Mouse (Mus musculus): Measurements from ENCODE around the gene Cdk2. TPM values are rescaled to one million over a fixed set of nuclear protein-coding genes. Genes with fewer than 3 reads are reported as not detected.

The Cdk2 gene
- polyA plus RNA-seq, 1 experiment from 2014 or later = 23.3 TPM

GRCm38 (mm10) chr10:128665307-128665706 is 39.5 kb downstream of the Cdk2 start:
- no peak for ATAC-seq (ENCODE audit: low read depth)
- peaks cover 2% of the 10 kb centered on the region; the same call in 1 of the 2 replicates for H3K36me3 ChIP-seq
- 87% methylated on average over 3 of the region's 3 CpGs for WGBS
- H3K27me3 ChIP-seq = no peaks in the 10 kb centered on the region
- no peaks in the 10 kb centered on the region for H3K9me3 ChIP-seq
- H3K4me2 ChIP-seq = no peak overlapping the region
- no peak overlapping the region for H3K27ac ChIP-seq (replicated peaks)
- H3K4me1 ChIP-seq (replicated peaks) = peaks cover 16% of the 10 kb centered on the region; the same call in 1 of the 2 replicates
- H3K4me3 ChIP-seq = no peak overlapping the region
- H3K9ac ChIP-seq = no peak overlapping the region

DNA sequence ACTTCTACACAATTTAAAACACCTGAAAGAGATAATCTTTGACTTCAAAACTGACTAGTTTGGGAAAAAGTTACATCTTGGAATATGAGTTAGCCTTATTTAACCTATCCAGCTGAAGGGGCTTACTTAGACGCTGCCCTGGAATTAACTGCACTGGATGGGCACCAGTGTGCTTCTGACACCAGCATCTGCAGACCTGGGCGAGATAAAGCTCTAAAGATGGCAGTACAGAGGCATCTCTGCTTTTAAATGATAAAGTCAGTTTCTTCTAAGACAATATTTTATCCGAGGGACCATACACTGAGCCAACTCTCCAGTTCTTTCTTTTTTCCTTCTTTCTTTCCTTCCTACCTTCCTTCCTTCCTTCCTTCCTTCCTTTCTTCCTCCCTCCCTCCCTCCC is 40.0 kb downstream of the Cdk2 start:
- Histone ChIP-seq H3K9ac (no peak overlapping the region), H3K36me3 (no peaks in the 10 kb centered on the region), H3K4me2 (no peak overlapping the region), H3K27me3 (no peaks in the 10 kb centered on the region), H3K4me3 (no peak overlapping the region), H3K4me1 (replicated peaks) (peaks cover 16% of the 10 kb centered on the region; the same call in 1 of the 2 replicates), H3K27ac (replicated peaks) (no peak overlapping the region), H3K9me3 (no peaks in the 10 kb centered on the region)
- ATAC-seq (ENCODE audit: low read depth) = no peak
- 71% methylated on average over 3 of the region's 3 CpGs for WGBS

DNA sequence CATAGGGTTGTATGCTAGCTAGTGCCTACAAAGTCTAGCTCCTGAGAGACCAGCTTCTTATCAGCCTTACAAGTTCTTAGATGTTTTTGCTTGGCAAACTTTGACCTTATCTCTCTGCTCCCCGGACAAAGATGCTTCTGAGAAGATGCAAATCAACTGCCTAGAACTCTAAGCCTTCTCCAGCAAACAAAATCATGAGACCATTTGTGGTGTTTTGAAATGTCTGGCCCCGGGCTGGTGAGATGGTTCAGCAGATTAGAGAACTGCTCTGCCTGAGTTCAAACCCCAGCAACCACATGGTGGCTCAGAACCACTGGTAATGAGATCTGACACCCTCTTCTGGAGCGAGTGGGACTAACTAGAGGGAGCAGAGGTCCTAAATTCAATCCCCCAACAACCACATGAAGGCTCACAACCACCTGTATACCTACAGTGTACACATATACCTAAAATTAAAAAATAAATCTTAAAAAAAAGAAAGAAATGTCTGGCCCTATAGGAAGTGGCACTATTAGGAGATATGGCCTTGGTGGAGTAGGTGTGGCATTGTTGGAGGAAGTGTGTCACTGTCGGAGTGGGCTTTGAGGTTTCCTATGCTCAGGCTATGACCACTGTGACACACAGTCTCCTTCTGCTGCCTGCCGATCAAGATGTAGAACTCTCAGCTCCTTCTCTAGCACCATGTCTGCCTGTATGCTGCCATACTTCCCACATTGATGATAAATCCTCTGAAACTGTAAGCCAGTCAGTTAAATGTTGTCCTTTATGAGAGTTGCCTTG is 41.2 kb downstream of the Cdk2 start:
- no peak for ATAC-seq (ENCODE audit: low read depth)
- H3K27ac ChIP-seq (replicated peaks) = no peak overlapping the region
- H3K4me3 ChIP-seq = no peak overlapping the region
- H3K4me1 ChIP-seq (replicated peaks) = peaks cover 6% of the 10 kb centered on the region; the same call in 1 of the 2 replicates
- no peak overlapping the region for H3K9ac ChIP-seq
- no peaks in the 10 kb centered on the region for H3K36me3 ChIP-seq
- no peaks in the 10 kb centered on the region for H3K9me3 ChIP-seq
- WGBS = 74% methylated on average over 5 of the region's 5 CpGs
- no peak overlapping the region for H3K4me2 ChIP-seq
- H3K27me3 ChIP-seq = no peaks in the 10 kb centered on the region

GRCm38 (mm10) chr10:128662465-128662864 is 42.4 kb downstream of the Cdk2 start:
- H3K4me1 ChIP-seq (replicated peaks) = no peaks in the 10 kb centered on the region
- no peaks in the 10 kb centered on the region for H3K9me3 ChIP-seq
- H3K4me2 ChIP-seq = no peak overlapping the region
- ATAC-seq (ENCODE audit: low read depth) = no peak
- H3K36me3 ChIP-seq = no peaks in the 10 kb centered on the region
- no peak overlapping the region for H3K4me3 ChIP-seq
- H3K27ac ChIP-seq (replicated peaks) = no peak overlapping the region
- no peaks in the 10 kb centered on the region for H3K27me3 ChIP-seq
- H3K9ac ChIP-seq = no peak overlapping the region

DNA sequence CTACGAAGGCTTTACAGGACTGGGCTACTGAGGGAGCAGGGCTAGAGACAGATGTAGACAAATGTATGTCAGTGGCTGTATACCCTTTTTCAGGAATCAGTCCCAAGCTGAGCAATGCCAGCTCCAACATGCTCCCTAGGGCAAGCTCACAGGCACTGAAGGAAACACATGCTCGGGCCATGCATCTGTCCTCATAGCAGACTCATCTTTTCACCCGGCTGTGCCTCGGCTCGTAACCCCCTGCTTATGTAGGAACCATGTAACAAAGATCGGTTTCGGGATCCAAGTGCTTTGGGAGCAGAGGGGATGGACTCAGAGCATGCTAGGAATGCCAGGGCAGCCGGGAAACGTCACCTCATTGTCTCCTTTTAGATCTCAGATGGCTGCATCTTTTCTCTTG is 45.3 kb downstream of the Cdk2 start:
- 51% methylated on average over 9 of the region's 9 CpGs for WGBS
- H3K4me2 ChIP-seq = no peak overlapping the region
- no peak overlapping the region for H3K4me3 ChIP-seq
- no peak overlapping the region for H3K9ac ChIP-seq
- no peaks in the 10 kb centered on the region for H3K27me3 ChIP-seq
- no peaks in the 10 kb centered on the region for H3K9me3 ChIP-seq
- H3K36me3 ChIP-seq = no peaks in the 10 kb centered on the region
- H3K4me1 ChIP-seq (replicated peaks) = no peaks in the 10 kb centered on the region
- ATAC-seq (ENCODE audit: low read depth) = no peak
- no peak overlapping the region for H3K27ac ChIP-seq (replicated peaks)

DNA sequence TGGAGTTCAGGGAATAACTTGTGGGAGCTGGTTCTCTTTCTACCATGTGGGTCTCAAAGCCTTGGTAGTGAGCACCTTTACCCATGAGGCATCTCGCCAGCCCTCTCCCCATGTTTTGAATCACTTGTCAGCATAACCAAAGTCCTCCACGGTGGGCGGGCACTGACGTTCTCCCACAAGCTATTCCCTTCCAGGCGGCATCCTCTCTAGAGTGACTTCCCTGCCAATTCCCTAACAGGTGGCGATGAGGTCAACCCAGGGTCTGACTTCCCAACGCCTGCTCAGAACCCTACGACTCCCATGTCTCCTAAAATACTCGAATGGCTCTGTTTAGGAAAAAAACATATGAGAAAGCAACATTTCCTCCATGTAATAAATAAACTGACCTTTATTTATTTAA is 47.0 kb downstream of the Cdk2 start:
- H3K4me1 ChIP-seq (replicated peaks) = no peaks in the 10 kb centered on the region; the same call in 1 of the 2 replicates
- no peak overlapping the region for H3K4me3 ChIP-seq
- no peaks in the 10 kb centered on the region for H3K9me3 ChIP-seq
- ATAC-seq (ENCODE audit: low read depth) = no peak
- 45% methylated on average over 9 of the region's 9 CpGs for WGBS
- H3K27me3 ChIP-seq = no peaks in the 10 kb centered on the region
- no peaks in the 10 kb centered on the region for H3K36me3 ChIP-seq
- no peak overlapping the region for H3K27ac ChIP-seq (replicated peaks)
- H3K4me2 ChIP-seq = no peak overlapping the region
- no peak overlapping the region for H3K9ac ChIP-seq

GRCm38 (mm10) chr10:128656731-128657130 is 48.1 kb downstream of the Cdk2 start:
- Histone ChIP-seq H3K27ac (replicated peaks) (no peak overlapping the region), H3K4me3 (no peak overlapping the region), H3K36me3 (no peaks in the 10 kb centered on the region), H3K27me3 (no peaks in the 10 kb centered on the region), H3K9ac (no peak overlapping the region), H3K9me3 (no peaks in the 10 kb centered on the region), H3K4me1 (replicated peaks) (no peaks in the 10 kb centered on the region; the same call in 1 of the 2 replicates), H3K4me2 (no peak overlapping the region)
- WGBS = 94% methylated on average over 1 of the region's 1 CpGs
- ATAC-seq (ENCODE audit: low read depth) = no peak

DNA sequence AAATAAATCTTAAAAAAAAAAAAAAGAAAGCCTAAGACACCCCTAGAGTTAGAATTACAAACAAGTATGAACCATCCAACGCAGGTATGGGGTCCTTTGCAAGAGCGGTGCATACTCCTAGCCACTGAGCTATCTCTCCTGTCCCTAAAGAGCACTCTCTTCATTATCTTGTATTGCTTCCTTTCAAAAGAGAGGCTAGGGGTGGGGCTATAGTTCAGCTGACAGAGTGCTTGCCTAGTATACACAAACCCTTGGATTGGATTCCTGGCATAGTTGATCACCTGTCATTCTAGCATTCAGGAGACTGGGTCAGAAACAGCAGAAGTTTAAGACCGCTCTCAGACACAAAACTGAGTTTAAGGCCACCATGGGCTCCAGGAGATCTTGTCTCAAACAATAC is 49.6 kb downstream of the Cdk2 start:
- no peak overlapping the region for H3K9ac ChIP-seq
- H3K4me1 ChIP-seq (replicated peaks) = no peaks in the 10 kb centered on the region; the same call in 1 of the 2 replicates
- no peak overlapping the region for H3K4me2 ChIP-seq
- H3K4me3 ChIP-seq = no peak overlapping the region
- WGBS = 87% methylated on average over 3 of the region's 3 CpGs
- no peaks in the 10 kb centered on the region for H3K36me3 ChIP-seq
- no peaks in the 10 kb centered on the region for H3K27me3 ChIP-seq
- no peaks in the 10 kb centered on the region for H3K9me3 ChIP-seq
- H3K27ac ChIP-seq (replicated peaks) = no peak overlapping the region
- ATAC-seq (ENCODE audit: low read depth) = no peak

- ATAC-seq (ENCODE audit: low read depth) = no peak
- 73% methylated on average over 4 of the region's 4 CpGs for WGBS
- no peak overlapping the region for H3K4me2 ChIP-seq
- no peak overlapping the region for H3K4me3 ChIP-seq
- H3K27me3 ChIP-seq = no peaks in the 10 kb centered on the region
- no peak overlapping the region for H3K9ac ChIP-seq
- no peaks in the 10 kb centered on the region; the same call in 1 of the 2 replicates for H3K4me1 ChIP-seq (replicated peaks)
- no peaks in the 10 kb centered on the region for H3K36me3 ChIP-seq
- no peaks in the 10 kb centered on the region for H3K9me3 ChIP-seq
- no peak overlapping the region for H3K27ac ChIP-seq (replicated peaks)
These were observed 51.0 kb downstream of the Cdk2 start for GRCm38 (mm10) chr10:128653866-128654265.

Other genes starting within 250 kb of the Cdk2 start
- gene Smarcc2, start 245.8 kb downstream of the Cdk2 start, polyA plus RNA-seq (2015; fragmentation: Nextera tagmentation; extraction: Ambion mirVana) = 176 and 184 TPM in 2 replicates
- 1,017 and 1,105 TPM in 2 replicates for gene Myl6, start 210.9 kb downstream of the Cdk2 start, polyA plus RNA-seq (2015; fragmentation: Nextera tagmentation; extraction: Ambion mirVana)
- 4.1 and 5.0 TPM in 2 replicates for gene Myl6b, start 206.3 kb downstream of the Cdk2 start, polyA plus RNA-seq (2015; fragmentation: Nextera tagmentation; extraction: Ambion mirVana)
- gene Esyt1, start 179.2 kb downstream of the Cdk2 start, polyA plus RNA-seq (2015; fragmentation: Nextera tagmentation; extraction: Ambion mirVana) = 31.5 and 35.1 TPM in 2 replicates
- 19.4 and 19.9 TPM in 2 replicates for gene Zc3h10, start 157.3 kb downstream of the Cdk2 start, polyA plus RNA-seq (2015; fragmentation: Nextera tagmentation; extraction: Ambion mirVana)
- 2,522 and 2,730 TPM in 2 replicates for gene Rpl41, start 155.7 kb downstream of the Cdk2 start, polyA plus RNA-seq (2015; fragmentation: Nextera tagmentation; extraction: Ambion mirVana)
- 124 and 136 TPM in 2 replicates for gene Pa2g4, start 139.0 kb downstream of the Cdk2 start, polyA plus RNA-seq (2015; fragmentation: Nextera tagmentation; extraction: Ambion mirVana)
- 9.5 and 9.9 TPM in 2 replicates for gene Erbb3, start 115.4 kb downstream of the Cdk2 start, polyA plus RNA-seq (2015; fragmentation: Nextera tagmentation; extraction: Ambion mirVana)
- gene Rps26, start 78.3 kb downstream of the Cdk2 start, polyA plus RNA-seq (2015; fragmentation: Nextera tagmentation; extraction: Ambion mirVana) = 407 and 470 TPM in 2 replicates
- gene Ikzf4, start 59.0 kb downstream of the Cdk2 start, polyA plus RNA-seq (2015; fragmentation: Nextera tagmentation; extraction: Ambion mirVana) = 12.1 and 13.2 TPM in 2 replicates
- 17.3 and 17.5 TPM in 2 replicates for gene Suox, start 31.0 kb downstream of the Cdk2 start, polyA plus RNA-seq (2015; fragmentation: Nextera tagmentation; extraction: Ambion mirVana)
- gene Rab5b, start 8.8 kb downstream of the Cdk2 start, polyA plus RNA-seq (2015; fragmentation: Nextera tagmentation; extraction: Ambion mirVana) = 103 and 104 TPM in 2 replicates
- 0.50 and 1.0 TPM in 2 replicates for gene Pmel, start 836 bp downstream of the Cdk2 start, polyA plus RNA-seq (2015; fragmentation: Nextera tagmentation; extraction: Ambion mirVana)
- 7.8 and 8.2 TPM in 2 replicates for gene Dgka, start 39.8 kb upstream of the Cdk2 start, polyA plus RNA-seq (2015; fragmentation: Nextera tagmentation; extraction: Ambion mirVana)
- gene Pym1, start 42.9 kb upstream of the Cdk2 start, polyA plus RNA-seq (2015; fragmentation: Nextera tagmentation; extraction: Ambion mirVana) = 44.1 and 46.6 TPM in 2 replicates
- 0.59 and 0.63 TPM in 2 replicates for gene Mmp19, start 85.9 kb upstream of the Cdk2 start, polyA plus RNA-seq (2015; fragmentation: Nextera tagmentation; extraction: Ambion mirVana)
- 54.3 and 55.4 TPM in 2 replicates for gene Dnajc14, start 99.0 kb upstream of the Cdk2 start, polyA plus RNA-seq (2015; fragmentation: Nextera tagmentation; extraction: Ambion mirVana)
- 15.9 and 16.2 TPM in 2 replicates for gene Tmem198b, start 99.3 kb upstream of the Cdk2 start, polyA plus RNA-seq (2015; fragmentation: Nextera tagmentation; extraction: Ambion mirVana)
- 185 and 212 TPM in 2 replicates for gene Sarnp, start 112.3 kb upstream of the Cdk2 start, polyA plus RNA-seq (2015; fragmentation: Nextera tagmentation; extraction: Ambion mirVana)
- gene Ormdl2, start 116.6 kb upstream of the Cdk2 start, polyA plus RNA-seq (2015; fragmentation: Nextera tagmentation; extraction: Ambion mirVana) = 30.5 and 30.7 TPM in 2 replicates
- gene Gdf11, start 186.7 kb upstream of the Cdk2 start, polyA plus RNA-seq (2015; fragmentation: Nextera tagmentation; extraction: Ambion mirVana) = 11.8 and 13.5 TPM in 2 replicates
- gene Cd63, start 196.0 kb upstream of the Cdk2 start, polyA plus RNA-seq (2015; fragmentation: Nextera tagmentation; extraction: Ambion mirVana) = 228 and 241 TPM in 2 replicates
- gene Rdh5, start 217.9 kb upstream of the Cdk2 start, polyA plus RNA-seq (2015; fragmentation: Nextera tagmentation; extraction: Ambion mirVana) = 14.1 and 16.9 TPM in 2 replicates
- gene Bloc1s1, start 219.0 kb upstream of the Cdk2 start, polyA plus RNA-seq (2015; fragmentation: Nextera tagmentation; extraction: Ambion mirVana) = 299 and 314 TPM in 2 replicates
- gene Itga7, start 228.8 kb upstream of the Cdk2 start, polyA plus RNA-seq (2015; fragmentation: Nextera tagmentation; extraction: Ambion mirVana) = 12.1 and 15.5 TPM in 2 replicates

All from neural tube, embryonic 13.5 days (tissue).